Mouse (Mus musculus): ENCODE data around the gene Prss50. TPM values are rescaled to one million over a fixed set of nuclear protein-coding genes. Genes with fewer than 3 reads are reported as not detected.

Prss50 gene
- polyA plus RNA-seq, 1 experiment: 82.3 TPM

DNA sequence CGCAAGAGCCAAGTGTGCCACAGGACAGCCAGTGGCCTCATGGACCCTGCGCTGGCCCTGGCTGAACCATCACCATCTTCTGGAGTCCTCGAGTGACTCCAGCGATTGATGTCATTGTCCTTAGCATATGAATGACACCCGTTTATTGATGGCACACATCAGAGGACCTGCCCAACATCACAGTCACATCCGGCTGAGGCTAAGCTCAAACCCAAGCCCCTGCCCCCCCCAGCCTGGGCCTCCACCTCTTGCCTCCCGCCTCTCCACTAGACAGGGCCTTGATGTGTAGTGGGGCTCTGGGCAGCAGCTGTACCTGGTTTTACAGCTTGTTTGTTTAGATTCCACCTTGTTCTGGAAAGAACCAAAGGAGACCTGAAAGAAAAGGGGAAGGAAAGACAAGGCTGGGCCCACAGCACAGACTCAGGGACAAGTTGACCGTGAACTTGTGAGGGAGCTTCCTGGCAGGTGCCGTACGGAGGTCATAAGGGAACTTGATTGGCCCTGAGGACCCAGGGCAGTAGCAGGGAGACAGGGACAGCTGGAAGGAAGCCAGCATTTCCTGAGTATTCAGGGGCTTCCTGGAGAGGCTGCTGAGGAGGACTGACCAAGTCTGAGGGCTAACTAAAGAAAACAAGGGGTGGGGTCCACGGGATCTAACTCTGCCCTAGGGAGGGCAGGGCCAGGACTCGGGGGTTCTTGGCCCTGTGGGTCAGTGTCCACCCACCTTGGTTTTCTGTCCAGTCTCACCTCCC, 33.5 kb downstream of the Prss50 start:
- H3K27ac ChIP-seq (ENCODE audit: control insufficient read depth, insufficient read depth, low read depth, low read length): no peak overlapping the region
- TF ChIP-seq CTCF (IDR thresholded peaks at IDR 0.05; ENCODE audit: control insufficient read depth, insufficient read depth, insufficient replicate concordance, low read depth, low read length): no peak
- TF ChIP-seq POLR2A (IDR thresholded peaks at IDR 0.05; ENCODE audit: control insufficient read depth, low read depth, low read length): no peak
- peaks cover 2% of the 10 kb centered on the region for H3K4me1 ChIP-seq (ENCODE audit: control insufficient read depth, insufficient read depth, low read length)
- H3K4me3 ChIP-seq (ENCODE audit: control insufficient read depth, low read depth, low read length): no peak overlapping the region
- H3K27me3 ChIP-seq (ENCODE audit: control insufficient read depth, insufficient read depth, low read length): no peaks in the 10 kb centered on the region
- H3K36me3 ChIP-seq (ENCODE audit: control insufficient read depth, insufficient read depth, low read length): no peaks in the 10 kb centered on the region

GRCm38 (mm10) chr9:110892552-110892951, 34.8 kb downstream of the Prss50 start:
- Histone ChIP-seq H3K27me3 (ENCODE audit: control insufficient read depth, insufficient read depth, low read length) (no peaks in the 10 kb centered on the region), H3K27ac (ENCODE audit: control insufficient read depth, insufficient read depth, low read depth, low read length) (no peak overlapping the region), H3K36me3 (ENCODE audit: control insufficient read depth, insufficient read depth, low read length) (no peaks in the 10 kb centered on the region), H3K4me1 (ENCODE audit: control insufficient read depth, insufficient read depth, low read length) (peaks cover 2% of the 10 kb centered on the region), H3K4me3 (ENCODE audit: control insufficient read depth, low read depth, low read length) (no peak overlapping the region)
- TF ChIP-seq POLR2A (IDR thresholded peaks at IDR 0.05; ENCODE audit: control insufficient read depth, low read depth, low read length) (no peak), CTCF (IDR thresholded peaks at IDR 0.05; ENCODE audit: control insufficient read depth, insufficient read depth, insufficient replicate concordance, low read depth, low read length) (no peak)

GRCm38 (mm10) chr9:110893429-110893828, 35.7 kb downstream of the Prss50 start:
- H3K36me3 ChIP-seq (ENCODE audit: control insufficient read depth, insufficient read depth, low read length): no peaks in the 10 kb centered on the region
- no peak overlapping the region for H3K27ac ChIP-seq (ENCODE audit: control insufficient read depth, insufficient read depth, low read depth, low read length)
- H3K4me3 ChIP-seq (ENCODE audit: control insufficient read depth, low read depth, low read length): no peak overlapping the region
- TF ChIP-seq CTCF (IDR thresholded peaks at IDR 0.05; ENCODE audit: control insufficient read depth, insufficient read depth, insufficient replicate concordance, low read depth, low read length): no peak
- no peak for TF ChIP-seq POLR2A (IDR thresholded peaks at IDR 0.05; ENCODE audit: control insufficient read depth, low read depth, low read length)
- peaks cover 2% of the 10 kb centered on the region for H3K4me1 ChIP-seq (ENCODE audit: control insufficient read depth, insufficient read depth, low read length)
- H3K27me3 ChIP-seq (ENCODE audit: control insufficient read depth, insufficient read depth, low read length): no peaks in the 10 kb centered on the region

- Histone ChIP-seq H3K4me1 (ENCODE audit: control insufficient read depth, insufficient read depth, low read length) (no peaks in the 10 kb centered on the region; the same call in 1 of the 2 replicates), H3K4me3 (ENCODE audit: control insufficient read depth, low read depth, low read length) (no peak overlapping the region), H3K36me3 (ENCODE audit: control insufficient read depth, insufficient read depth, low read length) (no peaks in the 10 kb centered on the region), H3K27me3 (ENCODE audit: control insufficient read depth, insufficient read depth, low read length) (no peaks in the 10 kb centered on the region), H3K27ac (ENCODE audit: control insufficient read depth, insufficient read depth, low read depth, low read length) (no peak overlapping the region)
- TF ChIP-seq POLR2A (IDR thresholded peaks at IDR 0.05; ENCODE audit: control insufficient read depth, low read depth, low read length) (no peak), CTCF (IDR thresholded peaks at IDR 0.05; ENCODE audit: control insufficient read depth, insufficient read depth, insufficient replicate concordance, low read depth, low read length) (no peak)
Measured at GRCm38 (mm10) chr9:110895507-110895906, 37.7 kb downstream of the Prss50 start.

GRCm38 (mm10) chr9:110895994-110896393, 38.2 kb downstream of the Prss50 start:
- Histone ChIP-seq H3K4me3 (ENCODE audit: control insufficient read depth, low read depth, low read length) (no peak overlapping the region), H3K27ac (ENCODE audit: control insufficient read depth, insufficient read depth, low read depth, low read length) (no peak overlapping the region)
- no peak for TF ChIP-seq CTCF (IDR thresholded peaks at IDR 0.05; ENCODE audit: control insufficient read depth, insufficient read depth, insufficient replicate concordance, low read depth, low read length)
- no peak for TF ChIP-seq POLR2A (IDR thresholded peaks at IDR 0.05; ENCODE audit: control insufficient read depth, low read depth, low read length)

GRCm38 (mm10) chr9:110896595-110896994, 38.8 kb downstream of the Prss50 start:
- no peak for TF ChIP-seq POLR2A (IDR thresholded peaks at IDR 0.05; ENCODE audit: control insufficient read depth, low read depth, low read length)
- TF ChIP-seq CTCF (IDR thresholded peaks at IDR 0.05; ENCODE audit: control insufficient read depth, insufficient read depth, insufficient replicate concordance, low read depth, low read length): no peak
- Histone ChIP-seq H3K27me3 (ENCODE audit: control insufficient read depth, insufficient read depth, low read length) (no peaks in the 10 kb centered on the region), H3K36me3 (ENCODE audit: control insufficient read depth, insufficient read depth, low read length) (no peaks in the 10 kb centered on the region), H3K4me1 (ENCODE audit: control insufficient read depth, insufficient read depth, low read length) (no peaks in the 10 kb centered on the region; the same call in 1 of the 2 replicates), H3K27ac (ENCODE audit: control insufficient read depth, insufficient read depth, low read depth, low read length) (no peak overlapping the region), H3K4me3 (ENCODE audit: control insufficient read depth, low read depth, low read length) (no peak overlapping the region)

More at GRCm38 (mm10) chr9:110895994-110896393, 38.2 kb downstream of the Prss50 start:
- Histone ChIP-seq H3K4me1 (ENCODE audit: control insufficient read depth, insufficient read depth, low read length) (no peaks in the 10 kb centered on the region; the same call in 1 of the 2 replicates), H3K36me3 (ENCODE audit: control insufficient read depth, insufficient read depth, low read length) (no peaks in the 10 kb centered on the region), H3K27me3 (ENCODE audit: control insufficient read depth, insufficient read depth, low read length) (no peaks in the 10 kb centered on the region)

- Histone ChIP-seq H3K27me3 (ENCODE audit: control insufficient read depth, insufficient read depth, low read length) (no peaks in the 10 kb centered on the region), H3K36me3 (ENCODE audit: control insufficient read depth, insufficient read depth, low read length) (no peaks in the 10 kb centered on the region), H3K4me3 (ENCODE audit: control insufficient read depth, low read depth, low read length) (no peak overlapping the region), H3K4me1 (ENCODE audit: control insufficient read depth, insufficient read depth, low read length) (no peaks in the 10 kb centered on the region; the same call in 1 of the 2 replicates), H3K27ac (ENCODE audit: control insufficient read depth, insufficient read depth, low read depth, low read length) (no peak overlapping the region)
- TF ChIP-seq CTCF (IDR thresholded peaks at IDR 0.05; ENCODE audit: control insufficient read depth, insufficient read depth, insufficient replicate concordance, low read depth, low read length) (no peak), POLR2A (IDR thresholded peaks at IDR 0.05; ENCODE audit: control insufficient read depth, low read depth, low read length) (no peak)
Measured at GRCm38 (mm10) chr9:110899451-110900008, 41.8 kb downstream of the Prss50 start.
